Mouse (Mus musculus) adrenal gland, adult (tissue): Measurements from ENCODE around the gene Poldip2.
A peak's percentile ranks its signal among the peaks of the same experiment; 100 is the strongest.
"Not testable (repeated sequence)": the region's sequence is repeated elsewhere in the genome, so short reads cannot be mapped to it uniquely, and the experiment has no call there.

Experiments
- DNase-seq, 2 experiments: peaks; one replicate each; pipeline ENCODE4 v3.0.0; 2022 to 2023; ENCODE audit warnings: low spot score in 1 of 2; ENCODE audit not compliant: inconsistent age in 2 of 2

The Poldip2 gene

GRCm38 (mm10) chr11:78500623-78501202 lies 11.3 kb upstream of the Poldip2 start:
- DNase-seq = no peak

GRCm38 (mm10) chr11:78501529-78501928 lies 10.5 kb upstream of the Poldip2 start:
- DNase-seq = no peak

GRCm38 (mm10) chr11:78502909-78503650 lies 8.9 kb upstream of the Poldip2 start, which contains the start of gene Sebox:
TSS of gene Sebox (plus strand) at chr11:78503447.
- no peak for DNase-seq

GRCm38 (mm10) chr11:78505430-78505829 lies 6.6 kb upstream of the Poldip2 start:
- no peak for DNase-seq

- DNase-seq = no peak
Measured at GRCm38 (mm10) chr11:78509148-78509547, 2.8 kb upstream of the Poldip2 start.

- DNase-seq = no peak
Measured at GRCm38 (mm10) chr11:78513106-78513790, 1.3 kb downstream of the Poldip2 start.

- DNase-seq = no peak
Measured at GRCm38 (mm10) chr11:78515549-78516325, 3.7 kb downstream of the Poldip2 start.

GRCm38 (mm10) chr11:78518931-78519330 lies 6.9 kb downstream of the Poldip2 start:
- DNase-seq = no peak

- no peak for DNase-seq
Measured at GRCm38 (mm10) chr11:78521880-78522279, 9.9 kb downstream of the Poldip2 start.

GRCm38 (mm10) chr11:78522481-78522997 lies 10.5 kb downstream of the Poldip2 start:
- peak in 1 of 2 experiments; percentile 66 for DNase-seq

GRCm38 (mm10) chr11:78523241-78523955 lies 11.4 kb downstream of the Poldip2 start:
- no peak for DNase-seq

GRCm38 (mm10) chr11:78524838-78525237 lies 12.8 kb downstream of the Poldip2 start:
- DNase-seq = no peak

GRCm38 (mm10) chr11:78528714-78529113 lies 16.7 kb downstream of the Poldip2 start:
- DNase-seq = no peak

GRCm38 (mm10) chr11:78530001-78530400 lies 18.0 kb downstream of the Poldip2 start:
- DNase-seq = no peak

- peak; percentile 51 to 75 for DNase-seq
Measured at GRCm38 (mm10) chr11:78531046-78531445, 19.1 kb downstream of the Poldip2 start.

- DNase-seq = not testable (repeated sequence)
Measured at GRCm38 (mm10) chr11:78531515-78531914, 19.5 kb downstream of the Poldip2 start.

GRCm38 (mm10) chr11:78534516-78534915 lies 22.5 kb downstream of the Poldip2 start:
- peak in 1 of 2 experiments; percentile 55 for DNase-seq

- DNase-seq = peak; percentile 54 to 85
Measured at GRCm38 (mm10) chr11:78535376-78536079, 23.5 kb downstream of the Poldip2 start.

- DNase-seq = peak; percentile 99
Measured at GRCm38 (mm10) chr11:78536080-78536689, 24.2 kb downstream of the Poldip2 start, which contains the start of the genes Tnfaip1 and Ift20. TSS of gene Tnfaip1 (minus strand) at chr11:78536332. TSS of gene Ift20 (plus strand) at chr11:78536361.
